Mouse (Mus musculus): ENCODE results near the gene 6430571L13Rik. TPM values are rescaled to one million over a fixed set of nuclear protein-coding genes. Genes with fewer than 3 reads are reported as not detected.
A peak's percentile ranks its signal among the peaks of the same experiment; 100 is the strongest.

The 6430571L13Rik gene
- polyA plus RNA-seq, 1 experiment, result not detected

GRCm38 (mm10) chr9:107349321-107349720 is 8.9 kb downstream of the 6430571L13Rik start:
- TF ChIP-seq POLR2A (IDR thresholded peaks at IDR 0.05; ENCODE audit: borderline replicate concordance, control insufficient read depth, low read depth, low read length), result no peak
- no peak for TF ChIP-seq CTCF (IDR thresholded peaks at IDR 0.05; ENCODE audit: control insufficient read depth, insufficient read depth, low read length)

GRCm38 (mm10) chr9:107354826-107355225 is 14.4 kb downstream of the 6430571L13Rik start:
- Histone ChIP-seq H3K4me1 (ENCODE audit: control insufficient read depth, insufficient read depth, low read length) (peaks cover 2% of the 10 kb centered on the region; the same call in 1 of the 2 replicates), H3K27ac (ENCODE audit: control insufficient read depth, insufficient read depth, low read depth, low read length, poor library complexity) (no peak overlapping the region), H3K4me3 (replicated peaks; ENCODE audit: control insufficient read depth, low read depth, low read length) (no peak overlapping the region)
- TF ChIP-seq POLR2A (IDR thresholded peaks at IDR 0.05; ENCODE audit: borderline replicate concordance, control insufficient read depth, low read depth, low read length), result no peak
- no peak for TF ChIP-seq CTCF (IDR thresholded peaks at IDR 0.05; ENCODE audit: control insufficient read depth, insufficient read depth, low read length)
- 60% methylated on average over 1 of the region's 1 CpGs for WGBS

More at GRCm38 (mm10) chr9:107349321-107349720, 8.9 kb downstream of the 6430571L13Rik start:
- Histone ChIP-seq H3K27ac (ENCODE audit: control insufficient read depth, insufficient read depth, low read depth, low read length, poor library complexity) (no peak overlapping the region), H3K4me1 (ENCODE audit: control insufficient read depth, insufficient read depth, low read length) (no peaks in the 10 kb centered on the region), H3K4me3 (replicated peaks; ENCODE audit: control insufficient read depth, low read depth, low read length) (no peak overlapping the region)
- WGBS, result 63% methylated on average over 7 of the region's 7 CpGs

- Histone ChIP-seq H3K4me3 (replicated peaks; ENCODE audit: control insufficient read depth, low read depth, low read length) (no peak overlapping the region), H3K27ac (ENCODE audit: control insufficient read depth, insufficient read depth, low read depth, low read length, poor library complexity) (no peak overlapping the region), H3K4me1 (ENCODE audit: control insufficient read depth, insufficient read depth, low read length) (peaks cover 2% of the 10 kb centered on the region; the same call in 1 of the 2 replicates)
- 39% methylated on average over 7 of the region's 7 CpGs for WGBS
- TF ChIP-seq POLR2A (IDR thresholded peaks at IDR 0.05; ENCODE audit: borderline replicate concordance, control insufficient read depth, low read depth, low read length) (no peak), CTCF (IDR thresholded peaks at IDR 0.05; ENCODE audit: control insufficient read depth, insufficient read depth, low read length) (peak; percentile 76)
Observed at GRCm38 (mm10) chr9:107355870-107356765, 15.7 kb downstream of the 6430571L13Rik start.

- Histone ChIP-seq H3K4me3 (replicated peaks; ENCODE audit: control insufficient read depth, low read depth, low read length) (no peak overlapping the region), H3K27ac (ENCODE audit: control insufficient read depth, insufficient read depth, low read depth, low read length, poor library complexity) (no peak overlapping the region), H3K4me1 (ENCODE audit: control insufficient read depth, insufficient read depth, low read length) (peaks cover 2% of the 10 kb centered on the region; the same call in 1 of the 2 replicates)
- WGBS, result 34% methylated on average over 5 of the region's 5 CpGs
- TF ChIP-seq CTCF (IDR thresholded peaks at IDR 0.05; ENCODE audit: control insufficient read depth, insufficient read depth, low read length) (peak; percentile 93), POLR2A (IDR thresholded peaks at IDR 0.05; ENCODE audit: borderline replicate concordance, control insufficient read depth, low read depth, low read length) (no peak)
Observed at GRCm38 (mm10) chr9:107357651-107358050, 17.2 kb downstream of the 6430571L13Rik start.

- Histone ChIP-seq H3K4me1 (ENCODE audit: control insufficient read depth, insufficient read depth, low read length) (peaks cover 2% of the 10 kb centered on the region; the same call in 1 of the 2 replicates), H3K27ac (ENCODE audit: control insufficient read depth, insufficient read depth, low read depth, low read length, poor library complexity) (no peak overlapping the region), H3K4me3 (replicated peaks; ENCODE audit: control insufficient read depth, low read depth, low read length) (no peak overlapping the region)
- TF ChIP-seq CTCF (IDR thresholded peaks at IDR 0.05; ENCODE audit: control insufficient read depth, insufficient read depth, low read length), result no peak
- no peak for TF ChIP-seq POLR2A (IDR thresholded peaks at IDR 0.05; ENCODE audit: borderline replicate concordance, control insufficient read depth, low read depth, low read length)
- 33% methylated on average over 3 of the region's 3 CpGs for WGBS
Observed at GRCm38 (mm10) chr9:107360989-107361388, 20.6 kb downstream of the 6430571L13Rik start.

GRCm38 (mm10) chr9:107366644-107367043 is 26.2 kb downstream of the 6430571L13Rik start:
- Histone ChIP-seq H3K4me1 (ENCODE audit: control insufficient read depth, insufficient read depth, low read length) (peaks cover 2% of the 10 kb centered on the region; the same call in 1 of the 2 replicates), H3K4me3 (replicated peaks; ENCODE audit: control insufficient read depth, low read depth, low read length) (no peak overlapping the region), H3K27ac (ENCODE audit: control insufficient read depth, insufficient read depth, low read depth, low read length, poor library complexity) (no peak overlapping the region)
- no peak for TF ChIP-seq POLR2A (IDR thresholded peaks at IDR 0.05; ENCODE audit: borderline replicate concordance, control insufficient read depth, low read depth, low read length)
- peak; percentile 72 for TF ChIP-seq CTCF (IDR thresholded peaks at IDR 0.05; ENCODE audit: control insufficient read depth, insufficient read depth, low read length)
- 5% methylated on average over 3 of the region's 3 CpGs for WGBS

- H3K27ac ChIP-seq (ENCODE audit: control insufficient read depth, insufficient read depth, low read depth, low read length, poor library complexity), result peak overlapping the region; percentile 36; the same call in 1 of the 2 replicates
- no peak overlapping the region for H3K4me3 ChIP-seq (replicated peaks; ENCODE audit: control insufficient read depth, low read depth, low read length)
- WGBS, result 92% methylated on average over 1 of the region's 1 CpGs
- TF ChIP-seq POLR2A (IDR thresholded peaks at IDR 0.05; ENCODE audit: borderline replicate concordance, control insufficient read depth, low read depth, low read length), result no peak
- peaks cover 7% of the 10 kb centered on the region for H3K4me1 ChIP-seq (ENCODE audit: control insufficient read depth, insufficient read depth, low read length)
Observed at GRCm38 (mm10) chr9:107368302-107368701, 27.9 kb downstream of the 6430571L13Rik start.

GRCm38 (mm10) chr9:107369270-107370105 is 29.1 kb downstream of the 6430571L13Rik start:
- TF ChIP-seq CTCF (IDR thresholded peaks at IDR 0.05; ENCODE audit: control insufficient read depth, insufficient read depth, low read length) (no peak), POLR2A (IDR thresholded peaks at IDR 0.05; ENCODE audit: borderline replicate concordance, control insufficient read depth, low read depth, low read length) (no peak; the same call in 1 of the 2 replicates)
- Histone ChIP-seq H3K27ac (ENCODE audit: control insufficient read depth, insufficient read depth, low read depth, low read length, poor library complexity) (peak overlapping the region; percentile 80), H3K4me1 (ENCODE audit: control insufficient read depth, insufficient read depth, low read length) (peaks cover 7% of the 10 kb centered on the region), H3K4me3 (replicated peaks; ENCODE audit: control insufficient read depth, low read depth, low read length) (no peak overlapping the region)
- 29% methylated on average over 10 of the region's 10 CpGs for WGBS
